Mouse (Mus musculus) kidney, adult 2 months (tissue): ENCODE results near the gene Spert.

Experiments used
- CTCF ChIP-seq: fragments of 200-500 bp; conservative IDR thresholded peaks from 2 replicates; pipeline ENCODE4 v1.5.1; 2011; ENCODE audit warnings: low read depth, mild to moderate bottlenecking, control low read depth, low read length, moderate library complexity, mixed read lengths; ENCODE audit not compliant: insufficient read depth, insufficient read length
- POLR2A ChIP-seq: fragments of 200-500 bp; IDR thresholded peaks from one replicate; pipeline ENCODE4 v1.6.1; 2011; ENCODE audit warnings: low read depth, low read length, control low read depth

GRCm38 (mm10) chr14:75539205-75539604 lies 53.7 kb downstream of the Spert start:
- no peak for TF ChIP-seq CTCF
- no peak for TF ChIP-seq POLR2A
